Mouse (Mus musculus) stomach, embryonic 16.5 days (tissue): Measurements from ENCODE around the gene Mybpc3. TPM values are rescaled to one million over a fixed set of nuclear protein-coding genes. Genes with fewer than 3 reads are reported as not detected.
A peak's percentile ranks its signal among the peaks of the same experiment; 100 is the strongest.

ENCODE experiments used
- ATAC-seq: fragments of 200-750 bp; cut with Nextera tagmentation; 2 replicates; pipeline ENCODE4 v1.8.0; 2017; ENCODE audit warnings: moderate number of reproducible peaks, moderate TSS enrichment; ENCODE audit not compliant: insufficient read depth, low FRiP score
- H3K27ac ChIP-seq: fragments of 300-500 bp; sonication (generic); 2 replicates; pipeline ENCODE4 v1.5.1; 2014; ENCODE audit warnings: low read length
- H3K27me3 ChIP-seq: fragments of 300-500 bp; sonication (generic); 2 replicates; pipeline ENCODE4 v1.6.1; 2014; ENCODE audit warnings: low read length, control low read depth, mixed read lengths; ENCODE audit not compliant: control insufficient read depth, insufficient read depth
- H3K36me3 ChIP-seq: fragments of 300-500 bp; sonication (generic); 2 replicates; pipeline ENCODE4 v1.6.1; 2014; ENCODE audit warnings: low read length; ENCODE audit not compliant: control insufficient read depth, insufficient read depth
- H3K4me1 ChIP-seq: fragments of 300-500 bp; sonication (generic); 2 replicates; pipeline ENCODE4 v1.6.1; 2014; ENCODE audit warnings: low read length, control low read depth, mixed read lengths; ENCODE audit not compliant: control insufficient read depth, insufficient read depth
- H3K4me2 ChIP-seq: fragments of 300-500 bp; sonication (generic); 2 replicates; pipeline ENCODE4 v1.6.1; 2014; ENCODE audit warnings: low read depth, low read length, mixed read lengths
- H3K4me3 ChIP-seq: fragments of 300-500 bp; sonication (generic); replicated peaks from 2 replicates; pipeline ENCODE4 v1.5.1; 2014; ENCODE audit warnings: mild to moderate bottlenecking, low read length
- H3K9ac ChIP-seq: fragments of 300-500 bp; sonication (generic); 2 replicates; pipeline ENCODE4 v1.6.1; 2014; ENCODE audit warnings: low read length
- H3K9me3 ChIP-seq: fragments of 300-500 bp; sonication (generic); replicated peaks from 2 replicates; pipeline ENCODE4 v1.6.1; 2016; ENCODE audit warnings: low read length, control low read depth; ENCODE audit not compliant: control insufficient read depth
- WGBS: fragments of 180-500 bp; shearing (Covaris S2); extraction: QIAGEN DNeasy Blood & Tissue Kit; methylation state at CpG from one replicate; pipeline ENCODE4 v1.1.7; 2014; 5-methylcytosine and 5-hydroxymethylcytosine counted together
- polyA plus RNA-seq: library from polyadenylated mRNA; unstranded; fragments of >200 nt; fragmentation: Nextera tagmentation; extraction: Ambion mirVana; gene quantifications from 2 replicates; pipeline ENCODE4 v1.2.1, GENCODE M21; 2015

Mybpc3 gene
- polyA plus RNA-seq: 0.17 and 0.54 TPM in 2 replicates

GRCm38 (mm10) chr2:91117585-91118275, at the start of gene Mybpc3:
Gene Mybpc3 (plus strand): TSS chr2:91118144.
- Histone ChIP-seq H3K9me3 (no peaks in the 10 kb centered on the region), H3K4me3 (no peak within 1 kb of the TSS), H3K27me3 (no peaks in the 10 kb centered on the region), H3K4me1 (no peaks in the 10 kb centered on the region), H3K27ac (no peak within 1 kb of the TSS), H3K9ac (no peak within 1 kb of the TSS), H3K36me3 (no peaks in the 10 kb centered on the region), H3K4me2 (no peak within 1 kb of the TSS)
- ATAC-seq: no peak
- WGBS: 79% methylated on average over 11 of the region's 11 CpGs

GRCm38 (mm10) chr2:91068162-91068871, 49.6 kb upstream of the Mybpc3 start:
- Histone ChIP-seq H3K4me2 (peak overlapping the region; percentile 88), H3K9ac (peak overlapping the region; percentile 78), H3K27ac (no peak overlapping the region), H3K4me3 (peak overlapping the region; percentile 73), H3K27me3 (no peaks in the 10 kb centered on the region), H3K36me3 (peaks cover 5% of the 10 kb centered on the region), H3K4me1 (peaks cover 15% of the 10 kb centered on the region), H3K9me3 (no peaks in the 10 kb centered on the region)
- no peak for ATAC-seq
- 59% methylated on average over 13 of the region's 13 CpGs for WGBS

- no peak for ATAC-seq
- 47% methylated on average over 6 of the region's 6 CpGs for WGBS
- H3K4me2 ChIP-seq: peak overlapping the region; percentile 88
- peaks cover 15% of the 10 kb centered on the region for H3K4me1 ChIP-seq
- peak overlapping the region; percentile 73 for H3K4me3 ChIP-seq
- H3K9me3 ChIP-seq: no peaks in the 10 kb centered on the region
- peaks cover 2% of the 10 kb centered on the region for H3K36me3 ChIP-seq
- peak overlapping the region; percentile 78 for H3K9ac ChIP-seq
- no peak overlapping the region for H3K27ac ChIP-seq
- H3K27me3 ChIP-seq: no peaks in the 10 kb centered on the region
Measured at GRCm38 (mm10) chr2:91068872-91069165, 49.1 kb upstream of the Mybpc3 start.

- Histone ChIP-seq H3K4me1 (peaks cover 15% of the 10 kb centered on the region), H3K27ac (peak overlapping the region; percentile 83), H3K9me3 (no peaks in the 10 kb centered on the region), H3K9ac (peak overlapping the region; percentile 78), H3K27me3 (no peaks in the 10 kb centered on the region), H3K36me3 (no peaks in the 10 kb centered on the region), H3K4me2 (peak overlapping the region; percentile 88), H3K4me3 (peak overlapping the region; percentile 73)
- 5% methylated on average over 14 of the region's 14 CpGs for WGBS
- ATAC-seq: no peak
Measured at GRCm38 (mm10) chr2:91069306-91070000, 48.5 kb upstream of the Mybpc3 start.

- H3K4me1 ChIP-seq: peaks cover 15% of the 10 kb centered on the region
- ATAC-seq: peak; percentile 98
- under 1% methylated on average over 63 of the region's 69 CpGs for WGBS
Measured at GRCm38 (mm10) chr2:91070076-91070800, 47.7 kb upstream of the Mybpc3 start, which contains the start of gene Slc39a13. Gene Slc39a13 (minus strand): TSS chr2:91070417.

GRCm38 (mm10) chr2:91071059-91071458, 46.9 kb upstream of the Mybpc3 start:
- Histone ChIP-seq H3K9ac (peak overlapping the region; percentile 78), H3K9me3 (no peaks in the 10 kb centered on the region), H3K27me3 (no peaks in the 10 kb centered on the region), H3K36me3 (no peaks in the 10 kb centered on the region), H3K27ac (peak overlapping the region; percentile 83), H3K4me3 (peak overlapping the region; percentile 73), H3K4me2 (peak overlapping the region; percentile 88), H3K4me1 (peaks cover 15% of the 10 kb centered on the region)
- ATAC-seq: no peak
- 78% methylated on average over 10 of the region's 10 CpGs for WGBS

More at GRCm38 (mm10) chr2:91070076-91070800, 47.7 kb upstream of the Mybpc3 start, which contains the start of gene Slc39a13:
- Histone ChIP-seq H3K27me3 (no peaks in the 10 kb centered on the region), H3K27ac (peak within 1 kb of the TSS; percentile 83), H3K4me2 (peak within 1 kb of the TSS; percentile 88), H3K4me3 (peak within 1 kb of the TSS; percentile 73), H3K9me3 (no peaks in the 10 kb centered on the region), H3K36me3 (no peaks in the 10 kb centered on the region), H3K9ac (peak within 1 kb of the TSS; percentile 78)

- H3K4me2 ChIP-seq: no peak overlapping the region
- ATAC-seq: no peak
- H3K4me1 ChIP-seq: peaks cover 15% of the 10 kb centered on the region
- no peaks in the 10 kb centered on the region for H3K9me3 ChIP-seq
- H3K4me3 ChIP-seq: no peak overlapping the region
- no peaks in the 10 kb centered on the region for H3K27me3 ChIP-seq
- no peaks in the 10 kb centered on the region for H3K36me3 ChIP-seq
- 29% methylated on average over 1 of the region's 1 CpGs for WGBS
- no peak overlapping the region for H3K9ac ChIP-seq
- no peak overlapping the region for H3K27ac ChIP-seq
Measured at GRCm38 (mm10) chr2:91072092-91072491, 45.9 kb upstream of the Mybpc3 start.

- peak overlapping the region; percentile 56 for H3K4me3 ChIP-seq
- no peak overlapping the region for H3K27ac ChIP-seq
- no peaks in the 10 kb centered on the region for H3K9me3 ChIP-seq
- no peaks in the 10 kb centered on the region for H3K27me3 ChIP-seq
- H3K9ac ChIP-seq: peak overlapping the region; percentile 82
- H3K4me1 ChIP-seq: no peaks in the 10 kb centered on the region
- 18% methylated on average over 12 of the region's 12 CpGs for WGBS
- no peak for ATAC-seq
- H3K36me3 ChIP-seq: no peaks in the 10 kb centered on the region
- peak overlapping the region; percentile 98 for H3K4me2 ChIP-seq
Measured at GRCm38 (mm10) chr2:91077957-91078313, 40.0 kb upstream of the Mybpc3 start.
